8 mouse cellular contexts compared by ENCODE assay signal in the genomic region with DNA sequence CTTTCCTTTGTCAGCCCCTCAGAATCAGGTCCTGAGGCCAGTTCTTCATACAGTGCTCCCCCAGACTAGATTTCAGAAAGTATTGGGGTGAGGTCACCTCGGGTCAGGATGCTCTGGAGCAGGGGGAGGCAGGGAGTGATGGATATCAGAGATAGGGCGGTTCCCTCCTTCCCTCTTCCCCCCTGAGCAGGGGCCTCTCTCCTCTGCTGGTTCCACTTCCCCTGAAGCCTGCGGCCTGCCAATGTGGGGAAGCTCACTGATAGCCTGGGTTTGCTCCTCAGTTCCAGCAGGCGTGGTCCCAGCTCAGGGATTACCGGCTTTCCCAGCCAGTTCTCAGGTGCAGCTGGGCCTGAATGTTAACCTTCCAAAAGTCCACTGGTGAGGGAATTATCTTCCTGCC. TPM values are rescaled to one million over a fixed set of nuclear protein-coding genes. Genes with fewer than 3 reads are reported as not detected.
DNase-seq lines count a peak whose midpoint lies in the region; ATAC-seq and TF ChIP-seq lines count a peak whose summit lies in the region.

No protein-coding gene starts in this region.

- WGBS in heart, embryonic 11.5 days (ENCODE audit: insufficient replicate concordance), result 14% methylated on average over 5 of the region's 5 CpGs
- 12% methylated on average over 5 of the region's 5 CpGs for WGBS in liver, embryonic 14.5 days (ENCODE audit: insufficient replicate concordance)

- H3K4me1 ChIP-seq in heart, embryonic 11.5 days (ENCODE audit: control insufficient read depth, insufficient read depth, low read length), result peaks cover 45% of the 10 kb centered on the region
- peaks cover 33 to 38% of the 10 kb centered on the region in 2 experiments for H3K4me1 ChIP-seq in liver, embryonic 14.5 days (replicated peaks; ENCODE audit: control insufficient read depth in 2 of 2, insufficient read depth in 2 of 2, low read length in 1 of 2)

- peak overlapping the region; percentile 98 for H3K4me2 ChIP-seq in heart, embryonic 11.5 days
- peak overlapping the region; percentile 99 for H3K4me2 ChIP-seq in liver, embryonic 14.5 days (ENCODE audit: low read depth)

- peak; percentile 21 to 29 for DNase-seq in layer of hippocampus, postnatal 10 days (ENCODE audit: low spot score in 2 of 2)
- no peak for DNase-seq in layer of hippocampus, postnatal 14 days (ENCODE audit: low spot score in 2 of 2)
- peak; percentile 24 for DNase-seq in brain, embryonic 14.5 days (ENCODE audit: low read depth)
- DNase-seq in liver, embryonic 14.5 days (ENCODE audit: low read depth in 3 of 3, low spot score in 3 of 3), result no peak
- DNase-seq in testis, postnatal 10 days (ENCODE audit: low spot score), result peak; percentile 54
- DNase-seq in spleen, adult 18-20 months, result no peak
- DNase-seq in embryo, embryonic 10.5 days (ENCODE audit: low spot score), result no peak

- peak overlapping the region; percentile 99 for H3K27ac ChIP-seq in heart, embryonic 11.5 days (ENCODE audit: low read depth, low read length)
- peak overlapping the region; percentile 6; the same call in 1 of the 2 replicates for H3K27ac ChIP-seq in liver, embryonic 14.5 days

- peak overlapping the region; percentile 74 for H3K4me3 ChIP-seq in heart, embryonic 11.5 days (ENCODE audit: low read depth, low read length)
- peak overlapping the region; percentile 71 to 76 for H3K4me3 ChIP-seq in liver, embryonic 14.5 days (ENCODE audit: insufficient read depth in 1 of 2, low read depth in 2 of 2, low read length in 2 of 2)

- peak overlapping the region; percentile 87 for H3K9ac ChIP-seq in heart, embryonic 11.5 days (ENCODE audit: low read depth, low read length)
- peak overlapping the region; percentile 77 for H3K9ac ChIP-seq in liver, embryonic 14.5 days (replicated peaks)

- H3K27me3 ChIP-seq in heart, embryonic 11.5 days (ENCODE audit: control insufficient read depth, insufficient read depth, low read length), result no peaks in the 10 kb centered on the region
- no peaks in the 10 kb centered on the region for H3K27me3 ChIP-seq in liver, embryonic 14.5 days (ENCODE audit: control insufficient read depth, insufficient read depth, low read length)

- peaks cover 35% of the 10 kb centered on the region for H3K36me3 ChIP-seq in heart, embryonic 11.5 days (ENCODE audit: control insufficient read depth, insufficient read depth, low read length)
- H3K36me3 ChIP-seq in liver, embryonic 14.5 days (replicated peaks; ENCODE audit: control insufficient read depth, insufficient read depth, low read depth), result peaks cover 38% of the 10 kb centered on the region

- TF ChIP-seq CTCF in brain, embryonic 14.5 days (IDR thresholded peaks at IDR 0.05; ENCODE audit: borderline replicate concordance, extremely low read depth, insufficient read depth, insufficient read length), result no peak
- TF ChIP-seq CTCF in liver, embryonic 14.5 days (IDR thresholded peaks at IDR 0.05; ENCODE audit: low read depth), result no peak

- no peak for ATAC-seq in heart, embryonic 11.5 days (replicated peaks; ENCODE audit: insufficient number of reproducible peaks, low FRiP score, low TSS enrichment)
- ATAC-seq in liver, embryonic 14.5 days (ENCODE audit: insufficient read depth), result no peak

- no peak for TF ChIP-seq POLR2A in brain, embryonic 14.5 days (IDR thresholded peaks at IDR 0.05; ENCODE audit: borderline replicate concordance, extremely low read depth, insufficient read depth, insufficient read length, poor library complexity, severe bottlenecking)

- no peaks in the 10 kb centered on the region for H3K9me3 ChIP-seq in heart, embryonic 11.5 days (replicated peaks; ENCODE audit: control insufficient read depth, low read length)
- no peaks in the 10 kb centered on the region for H3K9me3 ChIP-seq in liver, embryonic 14.5 days (ENCODE audit: control insufficient read depth, low read length)

- TF ChIP-seq EP300 in liver, embryonic 14.5 days (IDR thresholded peaks at IDR 0.05; ENCODE audit: low read depth), result no peak

RNA-seq across cellular contexts. Expression of a gene that starts 14.1 kb away (rescaled TPM):
- total RNA-seq in layer of hippocampus, postnatal 10 days (2021), result 10 to 100 TPM; 63.0 to 67.6 TPM
- 10 to 100 TPM; 35.3 to 37.1 TPM for total RNA-seq in layer of hippocampus, postnatal 14 days (2021)
- polyA plus RNA-seq in brain, embryonic 14.5 days (2012; rRNA removed), result 640 and 871 TPM in 2 replicates
- 141 and 158 TPM in 2 replicates for polyA plus RNA-seq in heart, embryonic 11.5 days (2014; fragmentation: Nextera tagmentation; extraction: Ambion mirVana)
- polyA plus RNA-seq in liver, embryonic 14.5 days (2012; rRNA removed), result 26.2 and 29.4 TPM in 2 replicates
- 24.3 and 29.8 TPM in 2 replicates for polyA plus RNA-seq in liver, embryonic 14.5 days (2014; fragmentation: Nextera tagmentation; extraction: Ambion mirVana)

RNA-seq across cellular contexts. Expression of a gene that starts 16.1 kb away (rescaled TPM):
- total RNA-seq in layer of hippocampus, postnatal 10 days (2021), result 100 to 1,000 TPM; 234 to 267 TPM
- 100 to 1,000 TPM; 209 to 228 TPM for total RNA-seq in layer of hippocampus, postnatal 14 days (2021)
- 107 and 149 TPM in 2 replicates for polyA plus RNA-seq in brain, embryonic 14.5 days (2012; rRNA removed)
- polyA plus RNA-seq in heart, embryonic 11.5 days (2014; fragmentation: Nextera tagmentation; extraction: Ambion mirVana), result 25.0 and 31.5 TPM in 2 replicates
- polyA plus RNA-seq in liver, embryonic 14.5 days (2012; rRNA removed), result 14.0 and 14.8 TPM in 2 replicates
- 9.7 and 12.3 TPM in 2 replicates for polyA plus RNA-seq in liver, embryonic 14.5 days (2014; fragmentation: Nextera tagmentation; extraction: Ambion mirVana)

RNA-seq across cellular contexts. Expression of a gene that starts 17.6 kb away (rescaled TPM):
- total RNA-seq in layer of hippocampus, postnatal 10 days (2021), result under 1 TPM; 0.27 to 0.30 TPM
- not detected for total RNA-seq in layer of hippocampus, postnatal 14 days (2021)
- 2.8 and 2.9 TPM in 2 replicates for polyA plus RNA-seq in brain, embryonic 14.5 days (2012; rRNA removed)
- polyA plus RNA-seq in heart, embryonic 11.5 days (2014; fragmentation: Nextera tagmentation; extraction: Ambion mirVana), result 0.54 and 0.63 TPM in 2 replicates
- polyA plus RNA-seq in liver, embryonic 14.5 days (2012; rRNA removed), result 0.03 and 0.04 TPM in 2 replicates
- polyA plus RNA-seq in liver, embryonic 14.5 days (2014; fragmentation: Nextera tagmentation; extraction: Ambion mirVana), result not detected in 2 replicates

RNA-seq across cellular contexts. Expression of a gene that starts 22.3 kb away (rescaled TPM):
- total RNA-seq in layer of hippocampus, postnatal 10 days (2021), result 10 to 100 TPM; 66.4 to 70.3 TPM
- 10 to 100 TPM; 43.2 to 46.9 TPM for total RNA-seq in layer of hippocampus, postnatal 14 days (2021)
- 163 and 167 TPM in 2 replicates for polyA plus RNA-seq in brain, embryonic 14.5 days (2012; rRNA removed)
- polyA plus RNA-seq in heart, embryonic 11.5 days (2014; fragmentation: Nextera tagmentation; extraction: Ambion mirVana), result 0.17 and 0.25 TPM in 2 replicates
- polyA plus RNA-seq in liver, embryonic 14.5 days (2012; rRNA removed), result 0.23 TPM in 1 of 2 replicates, not detected in the other
- not detected in 2 replicates for polyA plus RNA-seq in liver, embryonic 14.5 days (2014; fragmentation: Nextera tagmentation; extraction: Ambion mirVana)

RNA-seq across cellular contexts. Expression of a gene that starts 33.1 kb away (rescaled TPM):
- 10 to 100 TPM; 38.1 to 39.5 TPM for total RNA-seq in layer of hippocampus, postnatal 10 days (2021)
- 10 to 100 TPM; 41.0 to 47.2 TPM for total RNA-seq in layer of hippocampus, postnatal 14 days (2021)
- 20.2 and 28.4 TPM in 2 replicates for polyA plus RNA-seq in brain, embryonic 14.5 days (2012; rRNA removed)
- 20.5 and 25.0 TPM in 2 replicates for polyA plus RNA-seq in heart, embryonic 11.5 days (2014; fragmentation: Nextera tagmentation; extraction: Ambion mirVana)
- 8.5 and 9.8 TPM in 2 replicates for polyA plus RNA-seq in liver, embryonic 14.5 days (2012; rRNA removed)
- 5.1 and 5.3 TPM in 2 replicates for polyA plus RNA-seq in liver, embryonic 14.5 days (2014; fragmentation: Nextera tagmentation; extraction: Ambion mirVana)

Comparison
In these comparisons a context has a peak if more than half of its experiments do, and no peak if none do; other contexts are left out.
1. DNase-seq: peak in layer of hippocampus, postnatal 10 days (2 of 2), brain, embryonic 14.5 days (single experiment) and testis, postnatal 10 days (single experiment); none in layer of hippocampus, postnatal 14 days (0 of 2), liver, embryonic 14.5 days (0 of 3), spleen, adult 18-20 months (0 of 2) and embryo, embryonic 10.5 days (single experiment).